Mouse (Mus musculus) macrophage (primary cell): ENCODE results near the gene Dus3l. TPM values are rescaled to one million over a fixed set of nuclear protein-coding genes. Genes with fewer than 3 reads are reported as not detected.

Experiments used
- H3K27ac ChIP-seq: fragments of 350-480 bp; formaldehyde crosslinking; 2 replicates; pipeline ENCODE4 v1.9.0; 2021
- H3K36me3 ChIP-seq: fragments of 350-480 bp; formaldehyde crosslinking; 2 replicates; pipeline ENCODE4 v1.9.0; 2021; ENCODE audit errors: inconsistent target
- H3K4me3 ChIP-seq: fragments of 350-480 bp; formaldehyde crosslinking; 2 replicates; pipeline ENCODE4 v1.9.0; 2021; ENCODE audit errors: inconsistent target
- H3K79me2 ChIP-seq: fragments of 350-480 bp; formaldehyde crosslinking; 2 replicates; pipeline ENCODE4 v1.9.0; 2021; ENCODE audit errors: inconsistent target
- WGBS: methylation state at CpG from one replicate; pipeline ENCODE4 v1.1.7; 2026; ENCODE audit warnings: inconsistent platforms; ENCODE audit not compliant: missing documents; 5-methylcytosine and 5-hydroxymethylcytosine counted together
- polyA plus RNA-seq: library from polyadenylated mRNA; stranded (reverse); fragments of 250-400 nt; gene quantifications from 3 replicates; pipeline ENCODE4 v1.2.4, GENCODE M21; 2018; ENCODE audit warnings: inconsistent platforms

Dus3l gene
- polyA plus RNA-seq, 1 experiment from 2014 or later, result 9.0 TPM

DNA sequence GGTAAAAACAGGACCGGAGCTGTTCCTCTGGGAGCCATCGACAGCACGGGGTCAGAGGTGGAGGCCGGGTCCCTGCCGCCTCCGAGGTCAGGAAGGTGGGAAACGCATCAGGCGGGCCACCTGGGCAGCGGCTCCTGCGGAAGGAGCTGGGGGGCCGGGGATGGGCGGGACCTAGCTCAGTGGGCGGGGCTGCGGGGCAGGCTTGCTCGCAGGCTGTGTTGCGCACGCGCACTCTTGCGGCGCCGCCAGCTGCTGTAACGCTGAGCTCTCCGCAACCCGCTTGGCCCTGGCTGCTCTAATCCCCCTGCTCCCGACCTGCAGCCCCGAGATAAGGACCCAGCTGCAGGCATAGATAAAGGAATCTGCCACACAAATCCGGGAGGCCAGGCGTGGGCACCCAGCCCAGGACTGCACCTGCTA lies 2.6 kb upstream of the Dus3l start:
- H3K79me2 ChIP-seq, result peaks cover 5% of the 10 kb centered on the region; the same call in 1 of the 2 replicates
- WGBS, result under 1% methylated on average over 28 of the region's 28 CpGs
- H3K36me3 ChIP-seq, result no peaks in the 10 kb centered on the region
- H3K4me3 ChIP-seq, result peak overlapping the region; percentile 33; the same call in 1 of the 2 replicates
- no peak overlapping the region for H3K27ac ChIP-seq

DNA sequence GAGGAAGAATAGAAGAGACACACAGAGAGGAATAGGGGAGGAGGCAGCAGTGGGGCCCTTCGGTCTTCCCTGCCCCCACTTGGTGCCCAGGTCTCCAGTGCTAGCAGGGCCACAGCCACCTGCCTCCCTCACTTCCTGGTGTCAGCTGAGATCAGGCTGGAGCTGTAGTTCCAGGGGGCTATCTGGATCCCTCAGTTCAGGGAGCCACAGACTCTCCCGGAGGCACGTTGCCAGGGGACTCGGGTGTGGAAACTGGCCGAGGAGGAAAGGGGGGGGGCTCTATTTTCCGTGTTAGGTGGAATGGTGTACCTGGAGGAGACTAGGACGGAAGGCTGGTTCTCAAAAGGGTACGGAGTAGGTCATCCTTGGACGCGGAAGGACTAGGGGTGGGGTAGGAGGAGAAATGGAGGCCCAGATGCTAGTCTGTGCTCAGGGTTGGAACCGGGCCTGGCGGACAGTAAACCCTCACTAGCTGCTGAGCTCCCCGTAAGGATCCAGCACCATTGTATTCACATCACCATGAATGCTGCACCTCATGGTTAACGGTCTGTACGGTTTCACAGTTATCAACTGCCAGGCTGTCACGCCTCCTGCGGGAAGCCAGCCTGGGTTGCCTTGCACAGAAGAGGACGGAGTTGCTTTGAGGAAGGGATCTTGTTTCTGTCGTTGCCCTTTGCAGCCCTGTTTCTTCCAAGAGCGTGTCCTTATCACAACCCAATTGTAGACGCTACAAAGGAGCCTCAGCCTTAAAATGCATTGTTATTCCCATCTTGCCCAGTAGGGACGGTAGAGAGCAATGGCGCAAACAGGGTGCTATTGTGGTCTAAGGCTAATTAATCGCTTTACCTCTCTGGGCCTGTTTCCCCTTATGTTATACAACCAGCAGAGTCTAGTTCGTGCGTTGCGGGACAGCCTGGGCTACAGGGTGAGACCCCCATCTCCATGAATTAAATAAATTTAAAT lies 1.5 kb upstream of the Dus3l start:
- WGBS, result 52% methylated on average over 27 of the region's 27 CpGs
- Histone ChIP-seq H3K4me3 (no peak overlapping the region), H3K36me3 (no peaks in the 10 kb centered on the region; the same call in 1 of the 2 replicates), H3K79me2 (peaks cover 5% of the 10 kb centered on the region; the same call in 1 of the 2 replicates), H3K27ac (no peak overlapping the region)

DNA sequence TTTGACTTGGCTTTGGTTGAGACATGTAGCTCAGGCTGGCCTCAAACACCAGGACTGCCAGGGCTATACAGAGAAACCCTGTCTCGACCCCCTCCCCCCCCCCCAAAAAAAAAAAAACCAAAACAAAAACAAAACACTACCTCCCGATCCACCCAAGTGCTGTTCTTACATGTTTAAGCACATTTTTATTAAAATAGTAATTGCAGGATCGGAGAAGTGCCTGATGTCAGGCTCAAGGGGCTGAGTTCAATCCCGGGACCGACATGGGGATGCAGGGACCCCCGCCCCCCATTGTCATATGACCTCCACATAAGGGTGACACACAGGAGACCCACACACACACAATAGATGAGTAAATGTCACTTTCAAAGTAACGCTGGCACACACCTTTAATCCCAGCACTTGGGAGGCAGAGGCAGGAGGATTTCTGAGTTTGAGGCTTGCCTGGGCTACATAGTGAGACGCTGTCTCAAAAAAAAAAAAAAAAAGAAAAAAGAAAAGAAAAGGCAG lies 761 bp upstream of the Dus3l start:
- WGBS, result 77% methylated on average over 8 of the region's 8 CpGs
- Histone ChIP-seq H3K4me3 (peak overlapping the region; percentile 45), H3K36me3 (peaks cover 5% of the 10 kb centered on the region; the same call in 1 of the 2 replicates), H3K27ac (peak overlapping the region; percentile 77; the same call in 1 of the 2 replicates), H3K79me2 (peaks cover 5% of the 10 kb centered on the region; the same call in 1 of the 2 replicates)

DNA sequence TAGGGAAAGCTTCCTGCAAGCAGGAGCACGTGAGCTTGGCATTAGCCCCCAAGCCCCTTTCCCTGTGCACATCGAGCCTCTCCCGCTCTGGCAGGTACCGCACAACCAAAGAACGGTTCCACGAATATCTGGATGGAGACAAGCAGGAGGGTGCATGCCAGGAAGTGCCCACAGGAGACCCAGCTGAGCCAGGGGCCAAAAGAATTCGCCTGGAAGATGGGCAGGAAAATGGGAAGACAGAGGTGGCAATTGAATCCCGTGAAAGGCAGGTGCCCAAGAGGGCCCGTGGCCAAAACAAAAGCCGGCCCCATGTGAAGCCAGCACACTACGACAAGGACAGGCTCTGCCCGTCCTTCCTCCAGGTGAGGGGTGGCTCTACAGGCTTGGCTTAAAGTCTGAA lies 874 bp downstream of the Dus3l start:
- WGBS, result 58% methylated on average over 12 of the region's 12 CpGs

DNA sequence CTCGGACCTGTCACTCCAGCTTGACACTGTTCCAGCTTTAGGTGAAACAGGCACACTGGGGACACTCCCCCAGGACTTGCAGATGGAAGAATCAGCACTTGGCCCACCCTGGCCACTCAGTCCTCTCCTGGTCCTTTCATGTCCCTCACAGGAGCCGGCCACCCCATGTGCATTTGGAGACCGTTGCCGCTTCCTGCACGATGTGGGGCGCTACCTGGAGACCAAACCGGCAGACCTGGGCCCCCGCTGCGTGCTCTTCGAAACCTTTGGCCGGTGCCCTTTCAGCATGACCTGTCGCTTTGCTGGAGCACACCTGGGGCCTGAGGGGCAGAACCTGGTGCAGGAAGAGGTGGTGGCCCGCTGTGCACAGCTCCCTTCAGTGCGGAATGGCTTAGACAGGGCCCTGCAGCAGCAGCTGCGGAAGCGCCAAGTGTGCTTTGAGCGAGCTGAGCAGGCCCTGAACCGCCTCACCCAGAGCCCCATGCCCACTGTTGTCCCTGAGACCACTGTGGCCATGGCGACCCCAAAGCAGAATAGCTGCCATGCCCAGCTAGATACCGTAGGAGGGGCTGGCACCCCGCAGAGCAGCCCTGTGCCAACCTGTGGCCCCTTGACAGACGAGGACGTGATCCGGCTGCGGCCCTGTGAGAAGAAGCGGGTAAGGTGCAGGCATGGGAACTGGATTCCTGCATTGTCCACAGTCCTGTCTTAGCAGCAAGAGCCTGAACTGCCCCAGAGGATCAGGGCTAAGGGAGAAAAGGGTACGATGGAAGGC lies 2.3 kb downstream of the Dus3l start:
- Histone ChIP-seq H3K4me3 (no peak overlapping the region), H3K27ac (no peak overlapping the region), H3K36me3 (peaks cover 14% of the 10 kb centered on the region; the same call in 1 of the 2 replicates), H3K79me2 (peaks cover 5% of the 10 kb centered on the region; the same call in 1 of the 2 replicates)
- 95% methylated on average over 27 of the region's 27 CpGs for WGBS

More for the DNA sequence above, 874 bp downstream of the Dus3l start:
- H3K27ac ChIP-seq, result peak overlapping the region; percentile 77
- peak overlapping the region; percentile 45 for H3K4me3 ChIP-seq
- peaks cover 14% of the 10 kb centered on the region; the same call in 1 of the 2 replicates for H3K36me3 ChIP-seq
- H3K79me2 ChIP-seq, result peaks cover 5% of the 10 kb centered on the region; the same call in 1 of the 2 replicates

DNA sequence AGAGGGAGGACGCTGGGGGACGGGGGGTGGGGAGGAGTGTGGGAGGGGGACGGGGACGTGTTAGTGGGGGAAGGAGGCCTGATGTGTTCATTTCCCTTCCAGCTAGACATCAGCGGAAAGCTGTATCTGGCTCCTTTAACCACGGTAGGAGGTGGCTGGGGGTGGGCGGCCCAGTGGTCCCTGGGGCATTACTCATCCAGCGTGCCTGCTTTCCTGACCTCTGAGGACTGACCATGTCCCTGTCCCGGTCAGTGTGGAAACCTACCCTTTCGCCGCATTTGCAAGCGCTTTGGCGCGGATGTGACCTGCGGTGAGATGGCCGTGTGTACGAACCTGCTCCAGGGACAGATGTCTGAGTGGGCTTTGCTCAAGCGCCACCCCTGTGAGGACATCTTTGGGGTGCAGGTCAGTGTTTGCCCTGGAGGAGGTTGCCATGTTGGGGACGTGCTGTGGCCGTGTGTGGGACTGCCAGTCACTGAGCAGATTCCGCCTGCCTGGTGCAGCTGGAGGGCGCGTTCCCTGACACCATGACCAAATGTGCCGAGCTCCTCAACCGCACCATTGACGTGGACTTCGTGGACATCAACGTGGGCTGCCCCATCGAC lies 3.1 kb downstream of the Dus3l start:
- WGBS, result 95% methylated on average over 20 of the region's 29 CpGs
- Histone ChIP-seq H3K27ac (no peak overlapping the region), H3K79me2 (peaks cover 5% of the 10 kb centered on the region; the same call in 1 of the 2 replicates), H3K36me3 (peaks cover 14% of the 10 kb centered on the region; the same call in 1 of the 2 replicates), H3K4me3 (no peak overlapping the region)

DNA sequence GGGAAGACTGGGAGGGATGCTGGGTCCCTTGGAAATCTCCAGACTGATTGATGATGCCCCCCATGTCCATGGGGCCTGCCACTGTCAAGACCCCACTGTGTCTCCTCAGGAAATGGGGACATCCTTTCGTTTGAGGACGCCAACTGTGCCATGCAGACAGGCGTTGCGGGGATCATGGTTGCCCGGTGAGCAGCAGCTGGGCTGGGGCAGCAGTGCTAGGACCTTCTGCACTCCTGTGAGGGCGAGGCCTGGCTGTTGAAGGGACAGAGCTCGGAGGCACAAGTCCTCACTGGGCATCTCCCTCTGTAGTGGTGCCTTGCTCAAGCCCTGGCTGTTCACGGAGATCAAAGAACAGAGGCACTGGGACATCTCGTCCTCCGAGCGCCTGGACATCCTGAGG lies 4.4 kb downstream of the Dus3l start:
- 95% methylated on average over 11 of the region's 11 CpGs for WGBS

DNA sequence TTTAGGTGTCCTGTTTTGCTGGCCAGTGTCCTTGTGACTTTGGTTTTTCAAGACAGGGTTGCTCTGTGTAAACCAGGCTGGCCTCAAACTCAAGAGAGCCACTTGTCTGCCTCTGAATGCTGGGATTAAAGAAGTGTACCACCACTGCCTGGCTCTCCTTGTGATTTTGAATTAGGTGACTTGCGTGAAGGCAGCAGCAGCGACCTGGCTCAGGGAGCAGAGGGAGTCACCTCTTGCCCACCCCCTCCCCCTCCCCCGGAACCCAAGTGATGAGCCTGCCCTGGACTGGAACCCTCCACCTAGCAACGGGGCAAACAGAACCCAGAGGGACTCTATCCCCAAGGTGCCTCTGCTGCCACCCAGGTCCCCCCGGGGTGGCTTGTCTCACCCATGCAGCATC lies 5.4 kb downstream of the Dus3l start, which contains the start of gene Prr22:
Gene Prr22 (plus strand): TSS at position 301 of the 400 bp plus-strand sequence.
- 91% methylated on average over 5 of the region's 5 CpGs for WGBS
- H3K79me2 ChIP-seq, result peaks cover 5% of the 10 kb centered on the region; the same call in 1 of the 2 replicates
- peaks cover 14% of the 10 kb centered on the region; the same call in 1 of the 2 replicates for H3K36me3 ChIP-seq
- no peak within 1 kb of the TSS for H3K4me3 ChIP-seq
- no peak within 1 kb of the TSS for H3K27ac ChIP-seq

More for the DNA sequence above, 4.4 kb downstream of the Dus3l start:
- H3K27ac ChIP-seq, result no peak overlapping the region
- H3K4me3 ChIP-seq, result no peak overlapping the region
- peaks cover 5% of the 10 kb centered on the region; the same call in 1 of the 2 replicates for H3K79me2 ChIP-seq
- peaks cover 14% of the 10 kb centered on the region; the same call in 1 of the 2 replicates for H3K36me3 ChIP-seq

DNA sequence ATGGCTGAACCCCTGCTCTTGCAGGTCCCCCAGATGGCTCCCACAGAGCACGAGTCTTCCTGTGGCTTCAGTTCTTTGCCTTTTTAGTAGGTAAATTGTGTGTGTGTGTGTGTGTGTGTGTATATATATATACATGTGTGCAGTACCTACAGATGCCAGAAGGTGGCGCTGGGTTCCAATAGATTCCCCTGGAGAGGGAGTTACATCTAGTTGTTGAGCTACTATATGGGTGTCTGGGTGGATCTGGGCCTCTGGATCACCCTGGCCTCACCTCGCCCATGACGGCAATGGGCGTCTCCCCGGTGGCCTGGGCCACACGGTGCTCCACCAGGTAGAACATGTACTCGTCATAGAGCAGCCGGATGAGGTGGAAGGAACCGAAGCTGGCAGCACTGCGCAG lies 13.0 kb downstream of the Dus3l start:
- Histone ChIP-seq H3K79me2 (no peaks in the 10 kb centered on the region), H3K4me3 (no peak overlapping the region), H3K36me3 (no peaks in the 10 kb centered on the region), H3K27ac (no peak overlapping the region)
- WGBS, result 95% methylated on average over 11 of the region's 11 CpGs

DNA sequence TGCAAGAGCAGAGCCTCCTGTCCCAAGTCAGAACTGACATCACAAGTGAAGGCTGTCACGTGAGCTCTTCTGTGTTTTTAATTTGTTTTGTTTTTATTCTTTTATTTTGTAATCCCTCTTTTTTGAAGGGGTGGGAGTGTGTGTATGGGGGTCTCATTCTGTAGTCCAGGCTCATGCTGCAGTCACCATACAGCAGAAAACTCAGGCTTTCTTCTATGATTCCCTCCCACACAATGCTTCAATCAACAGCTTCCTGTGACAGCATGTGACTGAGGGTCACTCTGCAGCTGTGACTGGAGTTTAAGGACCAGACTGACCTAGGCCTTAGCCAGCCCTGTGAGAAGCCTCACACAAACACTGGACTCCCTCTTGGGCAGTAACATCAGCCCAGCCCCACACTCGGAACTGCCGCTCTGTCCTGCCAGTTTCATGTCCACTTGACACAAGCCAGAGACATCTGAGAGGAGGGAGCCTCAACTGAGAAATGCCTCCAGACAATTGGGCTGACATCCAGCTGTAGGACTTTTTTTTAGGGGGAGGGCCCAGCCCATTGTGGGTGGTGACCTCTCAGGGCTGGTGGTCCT lies 14.3 kb downstream of the Dus3l start:
- no peaks in the 10 kb centered on the region for H3K36me3 ChIP-seq
- WGBS, result 97% methylated on average over 3 of the region's 3 CpGs
- H3K4me3 ChIP-seq, result no peak overlapping the region
- no peak overlapping the region for H3K27ac ChIP-seq
- no peaks in the 10 kb centered on the region for H3K79me2 ChIP-seq

DNA sequence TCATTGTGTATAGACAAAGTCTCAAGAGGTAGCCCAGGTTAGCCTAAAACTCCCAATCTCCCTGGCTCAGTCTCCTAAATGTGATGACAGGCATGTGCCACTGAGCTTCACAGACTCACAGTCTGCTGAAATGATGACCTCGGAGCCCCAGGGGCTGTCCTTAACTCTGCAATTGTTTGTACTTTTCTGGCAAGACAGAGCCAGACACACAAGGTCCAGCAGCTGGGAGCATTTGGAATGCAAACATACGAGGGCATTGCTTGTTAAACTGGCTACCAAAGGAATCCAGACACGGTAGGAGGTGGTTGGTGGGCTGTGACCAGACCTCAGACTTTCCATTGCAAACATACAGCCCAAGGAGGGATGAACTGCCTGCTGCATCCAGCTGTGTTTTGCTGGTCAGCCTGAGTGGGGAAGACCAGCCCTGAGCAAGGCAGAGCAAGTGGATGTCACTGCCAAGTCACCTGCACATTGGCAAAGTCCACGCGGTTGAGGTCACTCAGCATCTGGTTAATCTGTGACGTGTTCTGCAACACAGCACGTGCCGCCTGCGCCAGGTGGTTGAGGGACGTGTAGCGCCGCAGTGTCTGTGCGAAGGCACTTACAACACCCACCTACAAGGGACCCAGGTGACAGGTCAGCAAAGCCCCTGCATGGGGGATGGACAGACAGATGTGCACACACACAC lies 15.9 kb downstream of the Dus3l start:
- Histone ChIP-seq H3K36me3 (no peaks in the 10 kb centered on the region), H3K79me2 (no peaks in the 10 kb centered on the region), H3K27ac (no peak overlapping the region), H3K4me3 (no peak overlapping the region)
- 92% methylated on average over 13 of the region's 13 CpGs for WGBS

DNA sequence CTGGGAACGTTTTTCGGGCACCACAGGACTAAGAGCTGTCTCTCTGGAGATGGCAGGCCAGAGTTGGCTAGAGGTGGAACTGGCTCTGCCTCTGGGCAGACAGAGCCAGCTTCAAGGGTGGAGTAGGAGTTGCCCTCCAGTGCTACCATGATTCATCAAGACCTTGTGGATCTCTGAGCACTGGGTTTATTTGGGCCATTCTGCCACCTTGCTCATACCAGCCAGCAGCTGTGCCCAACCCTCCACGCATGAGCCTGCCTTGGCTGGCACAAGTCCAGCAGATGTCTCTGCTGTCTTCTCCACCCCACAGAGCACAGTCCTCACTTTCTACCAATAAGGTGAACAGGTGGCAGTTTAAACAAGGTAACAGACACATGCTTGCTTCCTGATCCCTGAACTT lies 24.3 kb downstream of the Dus3l start:
- H3K27ac ChIP-seq, result no peak overlapping the region
- no peak overlapping the region for H3K4me3 ChIP-seq
- H3K36me3 ChIP-seq, result no peaks in the 10 kb centered on the region
- no peaks in the 10 kb centered on the region for H3K79me2 ChIP-seq
- WGBS, result 81% methylated on average over 3 of the region's 3 CpGs

DNA sequence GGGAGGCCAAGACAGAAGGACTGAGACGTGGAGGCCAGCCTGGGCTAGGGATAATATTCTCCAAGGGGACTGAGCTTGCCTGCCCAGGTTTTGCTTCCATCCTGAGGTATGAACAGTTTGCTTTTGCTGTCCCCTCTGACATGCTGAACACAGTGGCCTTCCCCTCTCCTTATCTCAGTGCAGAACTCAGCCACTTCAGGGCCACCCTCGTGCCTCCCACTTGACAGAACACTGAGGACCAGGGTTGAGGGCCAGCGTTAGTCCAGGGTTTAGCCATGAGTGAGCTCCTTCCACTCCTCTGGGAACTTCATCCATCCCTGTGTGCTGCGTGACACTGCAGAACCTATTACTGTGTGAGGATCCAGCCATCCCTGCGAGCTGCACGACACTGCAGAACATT lies 24.7 kb downstream of the Dus3l start:
- WGBS, result 96% methylated on average over 6 of the region's 6 CpGs
- no peaks in the 10 kb centered on the region for H3K36me3 ChIP-seq
- H3K27ac ChIP-seq, result no peak overlapping the region
- H3K4me3 ChIP-seq, result no peak overlapping the region
- H3K79me2 ChIP-seq, result no peaks in the 10 kb centered on the region
